Mouse (Mus musculus): ENCODE data around the gene Upf3b. TPM values are rescaled to one million over a fixed set of nuclear protein-coding genes. Genes with fewer than 3 reads are reported as not detected.

The Upf3b gene
- polyA plus RNA-seq, 2 experiments: 7.4 to 13.4 TPM

- H3K27me3 ChIP-seq (ENCODE audit: control insufficient read depth, insufficient read depth, low read length): no peaks in the 10 kb centered on the region
- H3K4me1 ChIP-seq (replicated peaks; ENCODE audit: control insufficient read depth in 2 of 2, insufficient read depth in 2 of 2, low read length in 1 of 2): no peaks in the 10 kb centered on the region
- WGBS (ENCODE audit: insufficient replicate concordance): 58% methylated on average over 4 of the region's 4 CpGs
- ATAC-seq (ENCODE audit: insufficient read depth): no peak
- TF ChIP-seq EP300 (IDR thresholded peaks at IDR 0.05; ENCODE audit: low read depth): no peak
- TF ChIP-seq CTCF (IDR thresholded peaks at IDR 0.05; ENCODE audit: low read depth): no peak
- DNase-seq (ENCODE audit: low read depth in 3 of 3, low spot score in 3 of 3): no peak
- no peak overlapping the region for H3K27ac ChIP-seq
- H3K4me2 ChIP-seq (ENCODE audit: low read depth): peak overlapping the region; percentile 51
- peak overlapping the region in 1 of 2 experiments; percentile 99; a peak in 2 of 4 replicates for H3K4me3 ChIP-seq (ENCODE audit: insufficient read depth in 1 of 2, low read depth in 2 of 2, low read length in 2 of 2)
- H3K9ac ChIP-seq (replicated peaks): 0 out of 2 replicates have a peak overlapping the region, but pooled peaks have one; percentile 34
- H3K36me3 ChIP-seq (replicated peaks; ENCODE audit: control insufficient read depth, insufficient read depth, low read depth): no peaks in the 10 kb centered on the region
- no peaks in the 10 kb centered on the region for H3K9me3 ChIP-seq (ENCODE audit: control insufficient read depth, low read length)
Observed at GRCm38 (mm10) chrX:37110881-37111193, 715 bp upstream of the Upf3b start.

- Histone ChIP-seq H3K36me3 (replicated peaks; ENCODE audit: control insufficient read depth, insufficient read depth, low read depth) (no peaks in the 10 kb centered on the region), H3K9ac (replicated peaks) (peak overlapping the region; percentile 79), H3K27me3 (ENCODE audit: control insufficient read depth, insufficient read depth, low read length) (no peaks in the 10 kb centered on the region), H3K4me1 (replicated peaks; ENCODE audit: control insufficient read depth in 2 of 2, insufficient read depth in 2 of 2, low read length in 1 of 2) (no peaks in the 10 kb centered on the region), H3K9me3 (ENCODE audit: control insufficient read depth, low read length) (no peaks in the 10 kb centered on the region), H3K27ac (peak overlapping the region; percentile 86), H3K4me3 (ENCODE audit: insufficient read depth in 1 of 2, low read depth in 2 of 2, low read length in 2 of 2) (peak overlapping the region; percentile 72 to 99), H3K4me2 (ENCODE audit: low read depth) (peak overlapping the region; percentile 80)
- DNase-seq (ENCODE audit: low read depth in 3 of 3, low spot score in 3 of 3) (no peak), ATAC-seq (ENCODE audit: insufficient read depth) (peak; percentile 86)
- no peak for TF ChIP-seq EP300 (IDR thresholded peaks at IDR 0.05; ENCODE audit: low read depth)
- peak; percentile 19; the same call in 1 of the 2 replicates for TF ChIP-seq CTCF (IDR thresholded peaks at IDR 0.05; ENCODE audit: low read depth)
- 11% methylated on average over 27 of the region's 27 CpGs for WGBS (ENCODE audit: insufficient replicate concordance)
Observed at GRCm38 (mm10) chrX:37109526-37110192, 463 bp downstream of the Upf3b start.

- peak; percentile 48 for TF ChIP-seq CTCF (IDR thresholded peaks at IDR 0.05; ENCODE audit: low read depth)
- TF ChIP-seq EP300 (IDR thresholded peaks at IDR 0.05; ENCODE audit: low read depth): no peak
- no peaks in the 10 kb centered on the region for H3K9me3 ChIP-seq (ENCODE audit: control insufficient read depth, low read length)
- ATAC-seq (ENCODE audit: insufficient read depth) (no peak), DNase-seq (ENCODE audit: low read depth in 3 of 3, low spot score in 3 of 3) (no peak)
- H3K36me3 ChIP-seq (replicated peaks; ENCODE audit: control insufficient read depth, insufficient read depth, low read depth): peaks cover 6% of the 10 kb centered on the region; the same call in 1 of the 2 replicates
- H3K27ac ChIP-seq: no peak overlapping the region
- H3K4me2 ChIP-seq (ENCODE audit: low read depth): no peak overlapping the region
- no peak overlapping the region for H3K9ac ChIP-seq (replicated peaks)
- no peak overlapping the region for H3K4me3 ChIP-seq (ENCODE audit: insufficient read depth in 1 of 2, low read depth in 2 of 2, low read length in 2 of 2)
- no peaks in the 10 kb centered on the region for H3K27me3 ChIP-seq (ENCODE audit: control insufficient read depth, insufficient read depth, low read length)
- H3K4me1 ChIP-seq (replicated peaks; ENCODE audit: control insufficient read depth in 2 of 2, insufficient read depth in 2 of 2, low read length in 1 of 2): no peaks in the 10 kb centered on the region
- 60% methylated on average over 2 of the region's 2 CpGs for WGBS (ENCODE audit: insufficient replicate concordance)
Observed at GRCm38 (mm10) chrX:37103826-37104225, 6.3 kb downstream of the Upf3b start.

GRCm38 (mm10) chrX:37098681-37099080 is 11.4 kb downstream of the Upf3b start:
- WGBS (ENCODE audit: insufficient replicate concordance): 84% methylated on average over 3 of the region's 3 CpGs
- ATAC-seq (ENCODE audit: insufficient read depth): no peak
- Histone ChIP-seq H3K36me3 (replicated peaks; ENCODE audit: control insufficient read depth, insufficient read depth, low read depth) (peaks cover 6% of the 10 kb centered on the region), H3K27ac (no peak overlapping the region), H3K9me3 (ENCODE audit: control insufficient read depth, low read length) (no peaks in the 10 kb centered on the region), H3K4me1 (replicated peaks; ENCODE audit: control insufficient read depth in 2 of 2, insufficient read depth in 2 of 2, low read length in 1 of 2) (no peaks in the 10 kb centered on the region), H3K9ac (replicated peaks) (no peak overlapping the region), H3K27me3 (ENCODE audit: control insufficient read depth, insufficient read depth, low read length) (no peaks in the 10 kb centered on the region), H3K4me2 (ENCODE audit: low read depth) (no peak overlapping the region), H3K4me3 (ENCODE audit: insufficient read depth in 1 of 2, low read depth in 2 of 2, low read length in 2 of 2) (no peak overlapping the region)
- TF ChIP-seq EP300 (IDR thresholded peaks at IDR 0.05; ENCODE audit: low read depth) (no peak), CTCF (IDR thresholded peaks at IDR 0.05; ENCODE audit: low read depth) (no peak)
- DNase-seq (ENCODE audit: low read depth in 3 of 3, low spot score in 3 of 3): no peak

- Histone ChIP-seq H3K27ac (no peak overlapping the region), H3K36me3 (replicated peaks; ENCODE audit: control insufficient read depth, insufficient read depth, low read depth) (no peaks in the 10 kb centered on the region; the same call in none of the 2 replicates), H3K27me3 (ENCODE audit: control insufficient read depth, insufficient read depth, low read length) (no peaks in the 10 kb centered on the region), H3K4me1 (replicated peaks; ENCODE audit: control insufficient read depth in 2 of 2, insufficient read depth in 2 of 2, low read length in 1 of 2) (no peaks in the 10 kb centered on the region), H3K9me3 (ENCODE audit: control insufficient read depth, low read length) (no peaks in the 10 kb centered on the region), H3K9ac (replicated peaks) (no peak overlapping the region), H3K4me3 (ENCODE audit: insufficient read depth in 1 of 2, low read depth in 2 of 2, low read length in 2 of 2) (no peak overlapping the region), H3K4me2 (ENCODE audit: low read depth) (no peak overlapping the region)
- no peak for TF ChIP-seq CTCF (IDR thresholded peaks at IDR 0.05; ENCODE audit: low read depth)
- TF ChIP-seq EP300 (IDR thresholded peaks at IDR 0.05; ENCODE audit: low read depth): no peak
- ATAC-seq (ENCODE audit: insufficient read depth): no peak
- WGBS (ENCODE audit: insufficient replicate concordance): 68% methylated on average over 11 of the region's 11 CpGs
- no peak for DNase-seq (ENCODE audit: low read depth in 3 of 3, low spot score in 3 of 3)
Observed at GRCm38 (mm10) chrX:37095106-37095768, 14.9 kb downstream of the Upf3b start.
